Mouse (Mus musculus) frontal cortex, adult 2 months (tissue): ENCODE results near the gene Add3. TPM values are rescaled to one million over a fixed set of nuclear protein-coding genes. Genes with fewer than 3 reads are reported as not detected.

ENCODE experiments used
- polyA plus RNA-seq: library from polyadenylated mRNA; depleted of rRNA; stranded (reverse); fragments of >200 nt; gene quantifications from 2 replicates; pipeline ENCODE4 v1.2.3, GENCODE M21; 2012; rRNA removed

Gene Add3
- polyA plus RNA-seq, 1 experiment = 83.1 TPM

Other genes starting within 250 kb of the Add3 start
- gene Xpnpep1, start 100.2 kb upstream of the Add3 start, polyA plus RNA-seq = 59.1 and 59.3 TPM in 2 replicates
- gene Mxi1, start 170.1 kb downstream of the Add3 start, polyA plus RNA-seq = 76.6 and 85.8 TPM in 2 replicates
- not detected in 2 replicates for gene Gm10197, start 231.3 kb downstream of the Add3 start, polyA plus RNA-seq